Mouse (Mus musculus) megakaryocyte, embryonic 14.5 days (primary cell): ENCODE results near the gene Aldh3a2. TPM values are rescaled to one million over a fixed set of nuclear protein-coding genes. Genes with fewer than 3 reads are reported as not detected.
"Not testable (repeated sequence)": the region's sequence is repeated elsewhere in the genome, so short reads cannot be mapped to it uniquely, and the experiment has no call there.

ENCODE experiments used
- H3K27me3 ChIP-seq: replicated peaks from 2 replicates; pipeline ENCODE3; 2012; ENCODE audit warnings: inconsistent platforms
- H3K36me3 ChIP-seq: replicated peaks from 2 replicates; pipeline ENCODE3; 2012; ENCODE audit warnings: low read length, inconsistent platforms, mixed read lengths
- H3K4me1 ChIP-seq: 2 replicates; pipeline ENCODE4 v1.6.1; 2012; ENCODE audit warnings: inconsistent platforms
- H3K4me3 ChIP-seq: replicated peaks from 2 replicates; pipeline ENCODE3; 2012; ENCODE audit warnings: moderate library complexity, mild to moderate bottlenecking, inconsistent platforms
- H3K9me3 ChIP-seq: 2 replicates; pipeline ENCODE4 v1.6.1; 2012; ENCODE audit warnings: inconsistent platforms
- FLI1 ChIP-seq: IDR thresholded peaks from 2 replicates; pipeline ENCODE4 v1.6.1; 2012; ENCODE audit warnings: low read length, inconsistent platforms, mixed read lengths
- GATA1 ChIP-seq: IDR thresholded peaks from 3 replicates; pipeline ENCODE4 v1.6.1; 2012; ENCODE audit warnings: mixed read lengths, low read length, inconsistent platforms, borderline replicate concordance
- polyA plus RNA-seq: library from polyadenylated mRNA; stranded (reverse); fragments of >175 nt; gene quantifications from 2 replicates; pipeline ENCODE4 v1.2.3, GENCODE M21; 2012; ENCODE audit warnings: low replicate concordance; ENCODE audit not compliant: insufficient read depth

Aldh3a2 gene
- polyA plus RNA-seq, result 4.0 TPM in 1 of 2 replicates, not detected in the other

GRCm38 (mm10) chr11:61266551-61267533 lies at the start of gene Aldh3a2:
TSS of gene Aldh3a2 (minus strand) at chr11:61267464.
- peak within 1 kb of the TSS; percentile 100 for H3K4me3 ChIP-seq
- TF ChIP-seq GATA1, result peak; percentile 9; the same call in 1 of the 3 replicates
- no peak for TF ChIP-seq FLI1
- peaks cover 35% of the 10 kb centered on the region for H3K36me3 ChIP-seq
- peaks cover 17% of the 10 kb centered on the region for H3K4me1 ChIP-seq
- H3K9me3 ChIP-seq, result 0 out of 2 replicates have a peak, but pooled peaks cover 4% of the 10 kb centered on the region
- peaks cover 18% of the 10 kb centered on the region for H3K27me3 ChIP-seq

- Histone ChIP-seq H3K36me3 (no peaks in the 10 kb centered on the region), H3K4me3 (no peak overlapping the region), H3K4me1 (no peaks in the 10 kb centered on the region), H3K9me3 (no peaks in the 10 kb centered on the region), H3K27me3 (peaks cover 59% of the 10 kb centered on the region)
- no peak for TF ChIP-seq FLI1
- TF ChIP-seq GATA1, result no peak
Measured at GRCm38 (mm10) chr11:61316864-61317263, 49.6 kb upstream of the Aldh3a2 start.

DNA sequence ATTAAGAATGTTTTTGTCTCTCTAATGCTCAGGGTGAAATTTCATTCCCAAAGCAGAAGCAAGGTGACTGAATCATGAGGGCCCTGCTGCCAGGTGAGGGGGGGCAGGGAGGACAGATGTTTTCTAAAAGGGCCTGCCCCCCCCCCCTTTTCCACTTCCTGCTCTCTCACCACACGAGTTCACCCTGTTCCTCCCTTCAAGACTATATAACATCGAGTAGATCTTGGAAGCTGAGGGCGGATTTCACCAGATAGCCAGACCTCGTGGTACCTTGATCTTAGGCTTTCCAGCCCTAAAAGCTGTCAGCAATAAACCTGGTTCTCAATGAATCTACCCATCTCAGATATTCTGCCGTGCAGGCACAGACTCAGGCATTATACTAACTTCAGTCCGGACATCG lies 43.1 kb upstream of the Aldh3a2 start:
- H3K27me3 ChIP-seq, result peaks cover 54% of the 10 kb centered on the region
- H3K9me3 ChIP-seq, result peaks cover 5% of the 10 kb centered on the region
- H3K4me1 ChIP-seq, result peaks cover 7% of the 10 kb centered on the region
- no peak overlapping the region for H3K4me3 ChIP-seq
- TF ChIP-seq FLI1 (no peak), GATA1 (no peak)
- H3K36me3 ChIP-seq, result no peaks in the 10 kb centered on the region

- no peak overlapping the region for H3K4me3 ChIP-seq
- TF ChIP-seq FLI1 (no peak), GATA1 (no peak)
Measured at GRCm38 (mm10) chr11:61309831-61310230, 42.6 kb upstream of the Aldh3a2 start.

DNA sequence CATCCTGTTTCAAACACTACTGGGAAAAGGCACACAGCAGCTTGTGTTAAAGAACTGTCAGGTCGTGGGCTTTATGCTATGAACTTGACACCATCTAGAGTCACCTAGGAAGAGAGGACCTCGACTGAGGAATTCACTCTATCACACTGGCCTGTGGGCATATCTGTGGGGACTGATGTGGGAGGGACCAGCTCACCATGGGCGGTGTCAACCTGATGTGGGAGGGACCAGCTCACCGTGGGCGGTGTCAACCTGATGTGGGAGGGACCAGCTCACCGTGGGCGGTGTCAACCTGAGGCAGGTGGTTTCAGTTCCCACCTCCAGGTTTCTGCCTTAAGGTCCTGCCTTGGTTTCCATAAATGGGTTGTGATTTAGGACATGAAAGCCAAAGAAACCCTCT lies 40.5 kb upstream of the Aldh3a2 start:
- no peak overlapping the region for H3K4me3 ChIP-seq
- H3K9me3 ChIP-seq, result peaks cover 6% of the 10 kb centered on the region
- H3K4me1 ChIP-seq, result peaks cover 11% of the 10 kb centered on the region
- H3K27me3 ChIP-seq, result peaks cover 51% of the 10 kb centered on the region
- no peak for TF ChIP-seq FLI1
- no peak for TF ChIP-seq GATA1
- H3K36me3 ChIP-seq, result no peaks in the 10 kb centered on the region

More at GRCm38 (mm10) chr11:61309831-61310230, 42.6 kb upstream of the Aldh3a2 start:
- Histone ChIP-seq H3K36me3 (no peaks in the 10 kb centered on the region), H3K27me3 (peaks cover 51% of the 10 kb centered on the region), H3K9me3 (peaks cover 6% of the 10 kb centered on the region), H3K4me1 (peaks cover 7% of the 10 kb centered on the region)

DNA sequence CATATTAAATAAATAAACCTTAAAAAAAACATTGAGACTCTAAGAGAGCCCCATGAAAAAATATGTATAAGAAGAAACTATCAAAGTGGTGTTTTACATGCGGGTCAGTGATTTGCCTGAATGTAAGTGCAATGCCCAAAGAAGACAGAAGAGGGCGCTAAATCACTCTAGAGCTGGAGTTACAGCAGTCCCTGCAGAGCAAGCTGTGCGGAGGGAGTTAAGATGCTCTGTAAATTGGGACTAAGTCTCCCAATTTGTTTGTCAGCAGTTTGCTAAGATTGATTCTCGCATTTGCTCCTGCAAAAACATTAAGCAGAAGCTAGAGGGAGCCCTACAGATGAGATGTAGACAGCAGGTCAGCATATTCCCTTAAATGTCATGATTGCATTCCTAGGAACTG lies 38.1 kb upstream of the Aldh3a2 start:
- H3K4me3 ChIP-seq, result no peak overlapping the region
- no peak for TF ChIP-seq GATA1
- TF ChIP-seq FLI1, result no peak
- peaks cover 45% of the 10 kb centered on the region for H3K27me3 ChIP-seq
- peaks cover 29% of the 10 kb centered on the region for H3K4me1 ChIP-seq
- peaks cover 6% of the 10 kb centered on the region for H3K9me3 ChIP-seq
- no peaks in the 10 kb centered on the region for H3K36me3 ChIP-seq

DNA sequence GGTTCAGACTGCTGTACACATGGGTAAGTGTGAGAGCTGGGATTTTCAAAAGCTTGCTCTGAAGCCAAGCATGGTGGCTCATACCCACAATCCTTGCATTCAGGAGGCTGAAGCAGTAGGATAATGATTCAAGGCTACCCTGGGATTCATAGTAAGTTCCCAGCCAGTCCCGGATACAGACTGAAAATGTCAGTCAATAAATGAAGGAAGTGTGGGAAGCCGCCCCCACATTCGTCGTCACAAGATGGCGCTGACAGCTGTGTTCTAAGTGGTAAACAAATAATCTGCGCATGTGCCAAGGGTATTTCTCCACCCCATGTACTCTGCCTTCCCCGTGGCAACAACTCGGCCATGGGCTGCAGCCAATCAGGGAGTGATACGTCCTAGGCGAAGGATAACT lies 37.3 kb upstream of the Aldh3a2 start:
- not testable (repeated sequence) for H3K9me3 ChIP-seq, H3K4me3 ChIP-seq, H3K36me3 ChIP-seq
- Histone ChIP-seq H3K4me1 (peaks cover 31% of the 10 kb centered on the region), H3K27me3 (peaks cover 40% of the 10 kb centered on the region)

DNA sequence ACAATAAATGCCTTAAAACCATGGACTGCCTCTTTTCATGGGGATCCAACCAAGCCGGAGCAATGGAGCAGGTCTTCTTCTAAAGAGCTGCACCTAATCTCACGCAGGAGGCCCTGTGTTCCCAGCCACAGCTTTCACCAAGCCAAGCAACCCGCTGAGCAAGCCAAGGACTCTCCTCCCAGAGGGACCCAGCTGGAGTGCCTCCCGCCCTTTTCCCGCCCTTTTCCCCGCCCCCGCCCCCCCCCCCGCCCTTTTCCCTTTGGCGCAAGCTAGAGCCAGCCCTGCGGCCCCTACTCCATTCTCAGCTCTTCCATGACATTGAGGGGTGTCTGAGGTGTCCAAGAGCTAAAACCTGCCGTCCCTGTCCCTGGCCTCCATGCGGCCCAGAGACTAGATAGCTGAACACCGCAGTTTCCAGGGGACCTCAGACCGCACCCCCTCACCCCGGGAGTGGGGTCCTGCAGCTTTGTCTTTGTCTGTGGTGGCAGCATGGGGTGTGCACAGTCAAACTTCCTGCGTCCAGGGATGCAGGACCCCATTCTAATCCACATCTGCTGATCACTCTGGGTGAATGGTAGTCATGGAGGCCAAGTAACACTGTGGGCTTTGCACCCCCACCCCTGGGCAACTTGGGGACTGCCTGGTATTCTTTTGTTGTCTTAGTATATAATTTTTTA lies 33.6 kb upstream of the Aldh3a2 start:
- H3K27me3 ChIP-seq, result peaks cover 39% of the 10 kb centered on the region
- H3K4me1 ChIP-seq, result peaks cover 29% of the 10 kb centered on the region
- H3K9me3 ChIP-seq, result peaks cover 6% of the 10 kb centered on the region
- no peaks in the 10 kb centered on the region for H3K36me3 ChIP-seq
- peak overlapping the region; percentile 19 for H3K4me3 ChIP-seq
- TF ChIP-seq GATA1 (no peak), FLI1 (no peak)

GRCm38 (mm10) chr11:61300205-61300604 lies 32.9 kb upstream of the Aldh3a2 start:
- H3K9me3 ChIP-seq, result no peaks in the 10 kb centered on the region; the same call in 1 of the 2 replicates
- TF ChIP-seq FLI1 (no peak), GATA1 (no peak)
- no peaks in the 10 kb centered on the region for H3K36me3 ChIP-seq
- no peak overlapping the region for H3K4me3 ChIP-seq
- peaks cover 38% of the 10 kb centered on the region for H3K27me3 ChIP-seq
- H3K4me1 ChIP-seq, result peaks cover 29% of the 10 kb centered on the region

- H3K36me3 ChIP-seq, result no peaks in the 10 kb centered on the region
- H3K27me3 ChIP-seq, result peaks cover 33% of the 10 kb centered on the region
- no peak overlapping the region for H3K4me3 ChIP-seq
- H3K9me3 ChIP-seq, result no peaks in the 10 kb centered on the region; the same call in 1 of the 2 replicates
- peaks cover 25% of the 10 kb centered on the region for H3K4me1 ChIP-seq
- TF ChIP-seq FLI1 (no peak), GATA1 (no peak)
Measured at GRCm38 (mm10) chr11:61297901-61298300, 30.6 kb upstream of the Aldh3a2 start.
